Mouse (Mus musculus) lung, postnatal 0 days (tissue): ENCODE data around the gene Ugt1a5. TPM values are rescaled to one million over a fixed set of nuclear protein-coding genes. Genes with fewer than 3 reads are reported as not detected.
A peak's percentile ranks its signal among the peaks of the same experiment; 100 is the strongest.

Source experiments
- ATAC-seq: fragments of 200-750 bp; cut with Nextera tagmentation; 2 replicates; pipeline ENCODE4 v1.8.0; 2017; ENCODE audit warnings: moderate library complexity
- DNase-seq: peaks from one replicate; pipeline ENCODE4 v3.0.0-alpha.2; 2016; ENCODE audit warnings: low spot score
- H3K27ac ChIP-seq: fragments of 300-500 bp; sonication (generic); 2 replicates; pipeline ENCODE4 v1.5.1; 2014; ENCODE audit warnings: antibody characterized with exemption, mild to moderate bottlenecking, low read length, mixed read lengths
- H3K27me3 ChIP-seq: fragments of 300-500 bp; sonication (generic); replicated peaks from 2 replicates; pipeline ENCODE4 v1.6.1; 2014; ENCODE audit warnings: low read length, mixed read lengths; ENCODE audit not compliant: insufficient read depth
- H3K36me3 ChIP-seq: fragments of 300-500 bp; sonication (generic); 2 replicates; pipeline ENCODE4 v1.6.1; 2014; ENCODE audit warnings: low read length, mixed read lengths; ENCODE audit not compliant: insufficient read depth
- H3K4me1 ChIP-seq: fragments of 300-500 bp; sonication (generic); 2 replicates; pipeline ENCODE4 v1.6.1; 2014; ENCODE audit warnings: antibody characterized with exemption, low read depth, low read length, mixed read lengths; ENCODE audit not compliant: insufficient read depth
- H3K4me2 ChIP-seq: fragments of 300-500 bp; sonication (generic); replicated peaks from 2 replicates; pipeline ENCODE4 v1.6.1; 2014; ENCODE audit warnings: low read depth, mild to moderate bottlenecking, low read length, moderate library complexity, mixed read lengths
- H3K4me3 ChIP-seq: fragments of 300-500 bp; sonication (generic); 2 replicates; pipeline ENCODE4 v1.5.1; 2014; ENCODE audit warnings: low read depth, low read length
- H3K9ac ChIP-seq: fragments of 300-500 bp; sonication (generic); replicated peaks from 2 replicates; pipeline ENCODE4 v1.6.1; 2014; ENCODE audit warnings: low read depth, mild to moderate bottlenecking
- H3K9me3 ChIP-seq: fragments of 300-500 bp; sonication (generic); 2 replicates; pipeline ENCODE4 v1.6.1; 2016; ENCODE audit warnings: low read length, mixed read lengths
- CTCF ChIP-seq: IDR thresholded peaks from 2 replicates; pipeline ENCODE4 v1.5.1; 2016; ENCODE audit warnings: antibody characterized with exemption, mild to moderate bottlenecking
- EP300 ChIP-seq: IDR thresholded peaks from 2 replicates; pipeline ENCODE4 v1.6.1; 2016; ENCODE audit warnings: antibody characterized with exemption, mild to moderate bottlenecking, control low read depth
- WGBS: fragments of 180-500 bp; shearing (Covaris S2); extraction: QIAGEN DNeasy Blood & Tissue Kit; methylation state at CpG from one replicate; pipeline ENCODE4 v1.1.7; 2014; 5-methylcytosine and 5-hydroxymethylcytosine counted together
- polyA plus RNA-seq: library from polyadenylated mRNA; unstranded; fragments of >200 nt; fragmentation: Nextera tagmentation; extraction: Ambion mirVana; gene quantifications from 2 replicates; pipeline ENCODE4 v1.2.1, GENCODE M21; 2015

The Ugt1a5 gene
- polyA plus RNA-seq, 1 experiment from 2014 or later = not detected

GRCm38 (mm10) chr1:88205294-88205922 lies 39.6 kb downstream of the Ugt1a5 start, which contains the start of gene Dnajb3:
Gene Dnajb3, minus strand, starts transcription at chr1:88205782.
- Histone ChIP-seq H3K27me3 (no peaks in the 10 kb centered on the region), H3K9ac (no peak within 1 kb of the TSS), H3K27ac (no peak within 1 kb of the TSS), H3K9me3 (no peaks in the 10 kb centered on the region), H3K4me1 (no peaks in the 10 kb centered on the region), H3K4me3 (peak within 1 kb of the TSS; percentile 31), H3K4me2 (peak within 1 kb of the TSS; percentile 75), H3K36me3 (no peaks in the 10 kb centered on the region)
- peak; percentile 96 for ATAC-seq
- TF ChIP-seq EP300 = no peak
- 0 out of 2 replicates have a peak, but pooled peaks have one; percentile 19 for TF ChIP-seq CTCF
- WGBS = 7% methylated on average over 46 of the region's 62 CpGs
- DNase-seq = peak; percentile 72

GRCm38 (mm10) chr1:88206843-88207479 lies 41.1 kb downstream of the Ugt1a5 start:
- TF ChIP-seq EP300 = no peak
- no peak for TF ChIP-seq CTCF
- WGBS = 59% methylated on average over 2 of the region's 2 CpGs
- H3K27ac ChIP-seq = no peak overlapping the region
- H3K36me3 ChIP-seq = no peaks in the 10 kb centered on the region
- no peak overlapping the region for H3K9ac ChIP-seq
- H3K4me3 ChIP-seq = no peak overlapping the region
- no peak for ATAC-seq
- no peak overlapping the region for H3K4me2 ChIP-seq
- H3K9me3 ChIP-seq = peaks cover 5% of the 10 kb centered on the region
- no peak for DNase-seq
- H3K27me3 ChIP-seq = no peaks in the 10 kb centered on the region
- no peaks in the 10 kb centered on the region for H3K4me1 ChIP-seq

GRCm38 (mm10) chr1:88211812-88212211 lies 46.0 kb downstream of the Ugt1a5 start, which contains the start of gene Ugt1a1:
Gene Ugt1a1, plus strand, starts transcription at chr1:88211959.
- Histone ChIP-seq H3K4me3 (no peak within 1 kb of the TSS), H3K9ac (no peak within 1 kb of the TSS), H3K36me3 (no peaks in the 10 kb centered on the region), H3K4me1 (no peaks in the 10 kb centered on the region), H3K27ac (no peak within 1 kb of the TSS), H3K9me3 (peaks cover 45% of the 10 kb centered on the region), H3K27me3 (no peaks in the 10 kb centered on the region), H3K4me2 (no peak within 1 kb of the TSS)
- DNase-seq (peak; percentile 34), ATAC-seq (peak; percentile 27)
- 62% methylated on average over 8 of the region's 8 CpGs for WGBS
- TF ChIP-seq EP300 = no peak
- no peak for TF ChIP-seq CTCF

- no peak overlapping the region for H3K4me3 ChIP-seq
- H3K9ac ChIP-seq = no peak overlapping the region
- peak; percentile 21 for DNase-seq
- H3K36me3 ChIP-seq = no peaks in the 10 kb centered on the region
- peaks cover 52% of the 10 kb centered on the region for H3K9me3 ChIP-seq
- peak; percentile 11; the same call in 1 of the 2 replicates for ATAC-seq
- no peaks in the 10 kb centered on the region for H3K27me3 ChIP-seq
- H3K27ac ChIP-seq = no peak overlapping the region
- TF ChIP-seq CTCF (no peak), EP300 (no peak)
- WGBS = 60% methylated on average over 8 of the region's 8 CpGs
- no peaks in the 10 kb centered on the region for H3K4me1 ChIP-seq
- no peak overlapping the region for H3K4me2 ChIP-seq
Measured at GRCm38 (mm10) chr1:88212341-88213045, 46.7 kb downstream of the Ugt1a5 start.

- Histone ChIP-seq H3K27ac (no peak overlapping the region), H3K4me1 (no peaks in the 10 kb centered on the region), H3K4me3 (no peak overlapping the region), H3K9ac (no peak overlapping the region), H3K36me3 (no peaks in the 10 kb centered on the region), H3K27me3 (no peaks in the 10 kb centered on the region), H3K4me2 (no peak overlapping the region), H3K9me3 (peaks cover 54% of the 10 kb centered on the region)
- no peak for TF ChIP-seq CTCF
- TF ChIP-seq EP300 = no peak
- 72% methylated on average over 1 of the region's 1 CpGs for WGBS
- DNase-seq = peak; percentile 15
- no peak; the same call in 1 of the 2 replicates for ATAC-seq
Measured at GRCm38 (mm10) chr1:88213061-88213460, 47.2 kb downstream of the Ugt1a5 start.
